Mouse (Mus musculus): ENCODE results near the gene Sema6b.
"Not testable (repeated sequence)": the region's sequence is repeated elsewhere in the genome, so short reads cannot be mapped to it uniquely, and the experiment has no call there.

DNA sequence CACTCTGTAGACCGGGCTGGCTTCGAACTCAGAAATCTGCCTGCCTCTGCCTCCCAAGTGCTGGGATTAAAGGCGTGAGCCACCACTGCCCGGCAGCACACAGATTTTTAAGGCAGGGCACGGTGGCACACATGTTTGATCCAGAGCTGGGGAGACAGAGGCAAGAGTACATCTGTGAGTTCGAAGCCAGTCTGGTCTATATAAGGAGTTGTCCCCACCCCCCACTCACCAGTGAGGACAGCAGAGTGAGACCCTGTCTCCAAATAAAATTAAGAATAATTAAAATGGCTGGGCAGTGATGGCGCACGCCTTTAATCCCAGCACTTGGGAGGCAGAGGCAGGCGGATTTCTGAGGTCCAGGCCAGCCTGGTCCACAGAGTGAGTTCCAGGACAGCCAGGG is 61.8 kb downstream of the Sema6b start:
- not testable (repeated sequence) for TF ChIP-seq GATA1, TAL1 (IDR thresholded peaks at IDR 0.05; ENCODE audit: low read length)
